Mouse (Mus musculus): ENCODE measurements around the gene Cavin3. TPM values are rescaled to one million over a fixed set of nuclear protein-coding genes. Genes with fewer than 3 reads are reported as not detected.

The Cavin3 gene
- polyA plus RNA-seq, 1 experiment from 2014 or later: 21.0 TPM

DNA sequence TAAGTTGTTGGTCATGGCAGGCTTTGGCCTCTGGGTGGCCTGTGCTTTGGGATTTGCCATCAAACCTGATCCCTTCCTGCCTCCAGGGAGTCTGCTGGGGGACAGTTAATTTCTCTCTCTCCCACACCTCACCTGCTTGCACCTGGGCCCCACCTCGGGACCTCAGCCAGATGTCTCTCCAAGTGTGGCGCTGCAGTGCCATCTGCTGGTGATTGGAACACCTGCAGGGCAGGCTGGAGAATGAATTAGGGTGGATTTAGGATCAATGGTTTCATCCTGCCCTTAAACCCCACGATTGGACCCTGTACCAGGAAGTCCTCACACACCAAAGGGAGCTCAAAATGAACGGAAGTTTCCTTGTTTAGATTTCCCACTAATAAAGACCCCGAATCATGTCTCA, 33.1 kb upstream of the Cavin3 start:
- no peaks in the 10 kb centered on the region for H3K4me1 ChIP-seq (ENCODE audit: control insufficient read depth, insufficient read depth, low read length)
- no peak for ATAC-seq (ENCODE audit: insufficient number of reproducible peaks, low FRiP score, low TSS enrichment, low read depth)
- H3K4me2 ChIP-seq (ENCODE audit: low read depth, severe bottlenecking): no peak overlapping the region
- 13% methylated on average over 5 of the region's 5 CpGs for WGBS
- no peak overlapping the region for H3K4me3 ChIP-seq (ENCODE audit: low read depth, low read length)
- no peaks in the 10 kb centered on the region for H3K9me3 ChIP-seq (ENCODE audit: control insufficient read depth, low read length)
- DNase-seq (ENCODE audit: low spot score): peak; percentile 80
- H3K36me3 ChIP-seq (ENCODE audit: control insufficient read depth, insufficient read depth, low read length): no peaks in the 10 kb centered on the region
- H3K27ac ChIP-seq (replicated peaks; ENCODE audit: low read depth, low read length): no peak overlapping the region
- no peak overlapping the region for H3K9ac ChIP-seq (ENCODE audit: low read length)
- H3K27me3 ChIP-seq (ENCODE audit: control insufficient read depth, insufficient read depth, low read length): no peaks in the 10 kb centered on the region

DNA sequence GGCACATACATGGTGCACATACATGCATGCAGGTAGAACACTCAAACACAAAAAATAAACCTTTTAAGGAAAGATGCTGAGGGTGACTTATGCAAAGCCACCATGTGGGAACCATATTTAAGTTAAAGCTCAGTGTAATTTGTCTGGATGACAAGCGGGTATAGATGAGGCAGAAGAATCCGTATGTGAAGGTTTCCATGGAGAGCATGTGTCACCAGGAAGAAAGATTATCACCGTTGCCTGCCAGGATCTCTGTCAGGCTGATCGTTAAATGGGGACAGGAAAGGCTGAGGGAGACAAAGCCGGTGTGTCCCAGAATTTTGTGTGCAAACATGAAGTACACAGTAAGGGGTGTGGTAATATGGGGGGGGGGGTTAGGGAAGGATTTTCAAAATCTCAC, 32.5 kb upstream of the Cavin3 start:
- H3K9me3 ChIP-seq (ENCODE audit: control insufficient read depth, low read length): no peaks in the 10 kb centered on the region
- H3K9ac ChIP-seq (ENCODE audit: low read length): no peak overlapping the region
- H3K4me2 ChIP-seq (ENCODE audit: low read depth, severe bottlenecking): no peak overlapping the region
- no peak for ATAC-seq (ENCODE audit: insufficient number of reproducible peaks, low FRiP score, low TSS enrichment, low read depth)
- H3K27me3 ChIP-seq (ENCODE audit: control insufficient read depth, insufficient read depth, low read length): no peaks in the 10 kb centered on the region
- no peak for DNase-seq (ENCODE audit: low spot score)
- H3K27ac ChIP-seq (replicated peaks; ENCODE audit: low read depth, low read length): no peak overlapping the region
- no peak overlapping the region for H3K4me3 ChIP-seq (ENCODE audit: low read depth, low read length)
- WGBS: 35% methylated on average over 5 of the region's 5 CpGs
- no peaks in the 10 kb centered on the region for H3K36me3 ChIP-seq (ENCODE audit: control insufficient read depth, insufficient read depth, low read length)
- H3K4me1 ChIP-seq (ENCODE audit: control insufficient read depth, insufficient read depth, low read length): no peaks in the 10 kb centered on the region

DNA sequence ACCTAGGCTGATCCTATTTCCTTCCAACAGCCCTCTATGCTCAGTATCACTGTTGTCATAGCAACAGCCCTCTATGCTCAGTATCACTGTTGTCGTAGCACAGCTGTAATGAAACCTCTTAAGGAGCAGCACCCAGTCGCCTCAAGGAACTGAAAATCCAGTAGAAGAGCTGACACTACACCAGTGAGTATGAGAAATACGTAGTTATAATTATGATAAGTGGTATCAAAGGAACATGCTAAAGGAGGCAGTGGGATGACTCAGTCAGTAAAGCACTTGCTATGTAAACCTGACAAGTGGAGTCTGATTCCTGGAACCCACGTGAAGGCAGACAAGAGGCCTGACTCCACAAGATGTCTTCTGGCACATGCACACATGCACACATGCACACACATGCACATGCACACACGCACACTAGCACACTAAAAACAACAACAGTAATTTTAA, 31.8 kb upstream of the Cavin3 start:
- DNase-seq (ENCODE audit: low spot score) (no peak), ATAC-seq (ENCODE audit: insufficient number of reproducible peaks, low FRiP score, low TSS enrichment, low read depth) (no peak)
- no peak overlapping the region for H3K4me2 ChIP-seq (ENCODE audit: low read depth, severe bottlenecking)
- no peaks in the 10 kb centered on the region for H3K9me3 ChIP-seq (ENCODE audit: control insufficient read depth, low read length)
- H3K4me3 ChIP-seq (ENCODE audit: low read depth, low read length): no peak overlapping the region
- no peaks in the 10 kb centered on the region for H3K4me1 ChIP-seq (ENCODE audit: control insufficient read depth, insufficient read depth, low read length)
- 48% methylated on average over 5 of the region's 5 CpGs for WGBS
- no peak overlapping the region for H3K27ac ChIP-seq (replicated peaks; ENCODE audit: low read depth, low read length)
- H3K9ac ChIP-seq (ENCODE audit: low read length): no peak overlapping the region
- no peaks in the 10 kb centered on the region for H3K36me3 ChIP-seq (ENCODE audit: control insufficient read depth, insufficient read depth, low read length)
- no peaks in the 10 kb centered on the region for H3K27me3 ChIP-seq (ENCODE audit: control insufficient read depth, insufficient read depth, low read length)

DNA sequence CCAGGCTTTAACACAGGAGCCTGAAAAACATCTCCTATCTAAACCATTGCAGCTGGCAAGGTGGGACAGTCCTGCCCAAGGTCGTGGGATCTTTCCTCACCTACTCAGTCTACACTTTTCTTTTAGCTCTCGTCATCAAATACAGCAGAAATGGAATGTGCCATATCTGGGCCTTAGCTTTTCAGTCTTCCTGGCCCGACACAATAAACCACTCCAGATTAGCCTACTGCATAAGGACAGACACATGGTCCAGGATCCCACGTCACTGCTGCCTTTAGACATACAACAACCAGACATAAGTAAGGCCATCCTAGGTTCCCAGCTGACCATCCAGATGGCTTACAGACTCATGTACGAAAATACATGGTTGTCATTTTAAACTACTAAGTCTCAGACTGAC, 28.0 kb upstream of the Cavin3 start:
- Histone ChIP-seq H3K27me3 (ENCODE audit: control insufficient read depth, insufficient read depth, low read length) (no peaks in the 10 kb centered on the region), H3K9ac (ENCODE audit: low read length) (no peak overlapping the region), H3K4me3 (ENCODE audit: low read depth, low read length) (no peak overlapping the region), H3K27ac (replicated peaks; ENCODE audit: low read depth, low read length) (no peak overlapping the region), H3K9me3 (ENCODE audit: control insufficient read depth, low read length) (no peaks in the 10 kb centered on the region), H3K36me3 (ENCODE audit: control insufficient read depth, insufficient read depth, low read length) (no peaks in the 10 kb centered on the region), H3K4me1 (ENCODE audit: control insufficient read depth, insufficient read depth, low read length) (no peaks in the 10 kb centered on the region), H3K4me2 (ENCODE audit: low read depth, severe bottlenecking) (no peak overlapping the region)
- no peak for DNase-seq (ENCODE audit: low spot score)
- ATAC-seq (ENCODE audit: insufficient number of reproducible peaks, low FRiP score, low TSS enrichment, low read depth): no peak
- 80% methylated on average over 5 of the region's 5 CpGs for WGBS

DNA sequence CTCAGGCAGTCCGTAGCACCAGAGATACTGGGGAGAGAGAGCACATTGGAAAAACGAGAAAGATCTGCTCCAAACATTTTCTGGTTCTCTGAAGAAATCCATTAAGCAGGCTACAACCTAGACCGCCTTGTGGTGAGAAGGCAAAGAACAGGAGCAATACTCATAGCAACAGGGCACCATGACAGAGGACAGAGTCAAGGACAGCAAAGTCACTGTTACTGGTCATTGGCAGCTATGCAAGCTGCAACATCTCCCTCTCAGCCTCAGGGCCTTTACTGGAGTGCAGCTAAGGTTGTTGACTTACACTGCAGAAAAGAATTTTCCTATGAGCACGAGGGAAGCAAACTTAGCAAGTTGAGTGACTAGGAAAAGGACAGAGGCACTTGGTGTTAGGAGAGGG, 25.2 kb upstream of the Cavin3 start:
- H3K4me1 ChIP-seq (ENCODE audit: control insufficient read depth, insufficient read depth, low read length): no peaks in the 10 kb centered on the region
- no peak overlapping the region for H3K4me2 ChIP-seq (ENCODE audit: low read depth, severe bottlenecking)
- WGBS: 57% methylated on average over 4 of the region's 4 CpGs

DNA sequence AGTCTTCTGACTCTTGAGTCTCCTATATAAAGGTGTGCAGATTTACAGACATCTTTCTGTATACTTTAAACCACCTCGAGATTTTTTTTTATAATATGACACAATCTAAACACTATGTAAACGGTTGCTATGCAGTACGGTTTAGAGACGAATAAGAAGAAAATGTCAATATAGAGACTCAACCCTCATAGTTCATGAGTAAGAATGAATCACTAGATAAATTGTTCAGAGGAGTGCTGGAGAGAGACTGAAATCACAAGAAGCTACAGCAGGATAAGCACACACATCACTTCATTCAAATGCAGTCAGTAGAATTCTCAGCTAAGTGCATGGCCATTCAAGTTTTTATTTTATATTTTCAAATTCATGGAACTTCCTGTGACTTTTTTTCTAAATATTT, 19.9 kb upstream of the Cavin3 start:
- Histone ChIP-seq H3K9ac (ENCODE audit: low read length) (no peak overlapping the region), H3K4me2 (ENCODE audit: low read depth, severe bottlenecking) (no peak overlapping the region), H3K36me3 (ENCODE audit: control insufficient read depth, insufficient read depth, low read length) (no peaks in the 10 kb centered on the region), H3K27ac (replicated peaks; ENCODE audit: low read depth, low read length) (no peak overlapping the region), H3K27me3 (ENCODE audit: control insufficient read depth, insufficient read depth, low read length) (no peaks in the 10 kb centered on the region), H3K4me3 (ENCODE audit: low read depth, low read length) (no peak overlapping the region), H3K9me3 (ENCODE audit: control insufficient read depth, low read length) (no peaks in the 10 kb centered on the region), H3K4me1 (ENCODE audit: control insufficient read depth, insufficient read depth, low read length) (no peaks in the 10 kb centered on the region)
- ATAC-seq (ENCODE audit: insufficient number of reproducible peaks, low FRiP score, low TSS enrichment, low read depth): no peak
- WGBS: 91% methylated on average over 4 of the region's 4 CpGs
- DNase-seq (ENCODE audit: low spot score): no peak

More for the DNA sequence above, 25.2 kb upstream of the Cavin3 start:
- ATAC-seq (ENCODE audit: insufficient number of reproducible peaks, low FRiP score, low TSS enrichment, low read depth) (no peak), DNase-seq (ENCODE audit: low spot score) (no peak)
- H3K27ac ChIP-seq (replicated peaks; ENCODE audit: low read depth, low read length): no peak overlapping the region
- H3K27me3 ChIP-seq (ENCODE audit: control insufficient read depth, insufficient read depth, low read length): no peaks in the 10 kb centered on the region
- no peaks in the 10 kb centered on the region for H3K36me3 ChIP-seq (ENCODE audit: control insufficient read depth, insufficient read depth, low read length)
- H3K9me3 ChIP-seq (ENCODE audit: control insufficient read depth, low read length): no peaks in the 10 kb centered on the region
- H3K9ac ChIP-seq (ENCODE audit: low read length): no peak overlapping the region
- H3K4me3 ChIP-seq (ENCODE audit: low read depth, low read length): no peak overlapping the region

DNA sequence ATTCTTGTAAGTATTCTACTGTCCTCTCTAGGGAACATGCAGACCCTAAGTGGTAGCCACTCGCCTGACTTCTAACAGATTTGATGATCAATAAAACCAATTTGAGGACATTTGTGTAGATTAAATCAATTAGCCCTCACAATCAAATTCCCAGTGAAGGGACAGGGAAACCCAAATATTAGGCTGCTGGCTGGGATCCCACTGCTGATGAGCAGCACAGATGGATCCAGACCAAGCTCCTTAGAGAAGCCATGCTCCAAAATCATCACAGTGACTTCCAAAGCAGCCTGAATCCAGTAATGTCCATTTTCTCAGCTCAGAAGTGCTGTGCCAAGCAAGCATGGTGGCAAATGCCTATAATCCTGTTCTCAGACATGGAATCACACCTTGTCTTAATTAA, 17.6 kb upstream of the Cavin3 start:
- no peak overlapping the region for H3K4me2 ChIP-seq (ENCODE audit: low read depth, severe bottlenecking)
- no peak overlapping the region for H3K4me3 ChIP-seq (ENCODE audit: low read depth, low read length)
- WGBS: 90% methylated on average over 1 of the region's 1 CpGs
- H3K9ac ChIP-seq (ENCODE audit: low read length): no peak overlapping the region
- ATAC-seq (ENCODE audit: insufficient number of reproducible peaks, low FRiP score, low TSS enrichment, low read depth): no peak
- H3K4me1 ChIP-seq (ENCODE audit: control insufficient read depth, insufficient read depth, low read length): no peaks in the 10 kb centered on the region
- DNase-seq (ENCODE audit: low spot score): no peak
- no peaks in the 10 kb centered on the region for H3K36me3 ChIP-seq (ENCODE audit: control insufficient read depth, insufficient read depth, low read length)
- H3K27ac ChIP-seq (replicated peaks; ENCODE audit: low read depth, low read length): no peak overlapping the region
- no peaks in the 10 kb centered on the region for H3K27me3 ChIP-seq (ENCODE audit: control insufficient read depth, insufficient read depth, low read length)
- H3K9me3 ChIP-seq (ENCODE audit: control insufficient read depth, low read length): no peaks in the 10 kb centered on the region

DNA sequence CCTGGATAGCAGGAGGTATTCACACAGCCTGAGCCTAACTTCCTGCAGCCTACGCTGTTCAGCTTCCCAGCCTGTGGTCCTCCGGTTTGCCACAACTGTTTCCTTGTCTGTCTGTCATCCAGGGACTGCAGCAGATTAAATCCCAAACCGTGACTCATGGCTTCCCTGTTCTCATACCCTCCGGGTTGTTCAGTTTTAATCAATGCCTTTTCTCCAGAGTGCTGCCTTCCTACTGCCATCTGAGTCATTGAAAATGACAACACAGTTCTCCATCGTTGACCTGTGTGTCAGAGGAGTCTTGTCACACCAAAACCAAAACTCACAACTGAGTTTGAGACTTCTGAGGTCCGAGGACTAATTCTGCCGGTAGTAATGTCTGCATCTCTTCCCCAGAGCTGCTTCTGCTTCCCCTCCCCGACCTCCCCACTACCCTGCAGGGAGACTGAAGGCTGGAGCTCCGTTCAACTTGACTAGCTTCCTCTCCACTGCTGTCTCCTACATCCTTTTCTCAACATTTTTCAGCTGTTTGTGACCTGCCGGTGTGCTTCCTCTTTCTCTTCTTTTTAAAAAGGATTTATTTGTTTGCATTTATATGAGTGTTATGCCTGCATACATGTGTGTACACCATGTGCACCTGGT, 16.9 kb upstream of the Cavin3 start:
- ATAC-seq (ENCODE audit: insufficient number of reproducible peaks, low FRiP score, low TSS enrichment, low read depth) (no peak), DNase-seq (ENCODE audit: low spot score) (no peak)
- no peaks in the 10 kb centered on the region for H3K36me3 ChIP-seq (ENCODE audit: control insufficient read depth, insufficient read depth, low read length)
- H3K4me2 ChIP-seq (ENCODE audit: low read depth, severe bottlenecking): no peak overlapping the region
- H3K4me1 ChIP-seq (ENCODE audit: control insufficient read depth, insufficient read depth, low read length): no peaks in the 10 kb centered on the region
- H3K9ac ChIP-seq (ENCODE audit: low read length): no peak overlapping the region
- H3K9me3 ChIP-seq (ENCODE audit: control insufficient read depth, low read length): no peaks in the 10 kb centered on the region
- H3K27me3 ChIP-seq (ENCODE audit: control insufficient read depth, insufficient read depth, low read length): no peaks in the 10 kb centered on the region
- no peak overlapping the region for H3K27ac ChIP-seq (replicated peaks; ENCODE audit: low read depth, low read length)
- H3K4me3 ChIP-seq (ENCODE audit: low read depth, low read length): no peak overlapping the region
- 71% methylated on average over 10 of the region's 10 CpGs for WGBS

DNA sequence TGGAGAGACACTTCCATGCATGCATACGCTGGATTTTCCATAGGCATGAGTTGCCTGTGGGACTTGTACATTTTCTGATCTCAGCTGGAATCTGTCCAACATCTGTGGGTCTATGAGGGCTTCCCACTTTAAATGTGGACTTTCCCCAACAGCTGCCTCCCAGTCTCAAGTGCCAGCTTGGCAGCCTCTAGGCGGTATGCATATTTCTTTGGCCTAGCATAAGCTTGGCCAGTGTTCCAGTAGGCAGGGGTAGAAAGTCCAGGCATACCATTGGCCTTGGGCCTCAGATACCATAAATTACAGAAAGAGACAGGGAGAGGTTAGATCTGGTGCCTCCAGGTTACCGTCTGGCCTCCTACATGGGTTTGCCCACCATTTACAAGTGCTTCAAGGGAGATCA, 15.8 kb upstream of the Cavin3 start:
- H3K9me3 ChIP-seq (ENCODE audit: control insufficient read depth, low read length): no peaks in the 10 kb centered on the region
- no peaks in the 10 kb centered on the region for H3K27me3 ChIP-seq (ENCODE audit: control insufficient read depth, insufficient read depth, low read length)
- no peak overlapping the region for H3K9ac ChIP-seq (ENCODE audit: low read length)
- no peak for ATAC-seq (ENCODE audit: insufficient number of reproducible peaks, low FRiP score, low TSS enrichment, low read depth)
- no peak overlapping the region for H3K4me2 ChIP-seq (ENCODE audit: low read depth, severe bottlenecking)
- no peak overlapping the region for H3K27ac ChIP-seq (replicated peaks; ENCODE audit: low read depth, low read length)
- no peaks in the 10 kb centered on the region for H3K36me3 ChIP-seq (ENCODE audit: control insufficient read depth, insufficient read depth, low read length)
- no peaks in the 10 kb centered on the region for H3K4me1 ChIP-seq (ENCODE audit: control insufficient read depth, insufficient read depth, low read length)
- no peak for DNase-seq (ENCODE audit: low spot score)
- no peak overlapping the region for H3K4me3 ChIP-seq (ENCODE audit: low read depth, low read length)
- 83% methylated on average over 3 of the region's 3 CpGs for WGBS
